Mouse (Mus musculus): ENCODE results near the gene Odf3. TPM values are rescaled to one million over a fixed set of nuclear protein-coding genes. Genes with fewer than 3 reads are reported as not detected.

The Odf3 gene
- polyA plus RNA-seq, 1 experiment from 2014 or later = not detected

DNA sequence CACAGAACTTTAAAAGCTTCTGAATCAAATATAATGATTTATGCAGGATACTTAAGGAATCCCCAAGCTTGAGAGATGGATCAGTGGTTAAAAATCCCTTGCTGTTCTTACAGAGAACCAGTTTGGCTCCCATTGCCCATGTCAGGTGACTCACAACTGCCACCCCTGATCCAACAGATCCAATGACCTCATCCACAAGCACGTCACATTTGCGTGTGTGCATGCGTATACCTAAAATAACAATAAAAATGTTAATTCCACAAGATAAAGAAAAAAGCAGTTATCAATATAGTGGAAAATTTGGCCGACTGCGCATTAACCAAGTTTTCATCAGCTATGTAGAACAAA is 26.3 kb upstream of the Odf3 start:
- H3K9ac ChIP-seq (replicated peaks; ENCODE audit: low read length) = no peak overlapping the region

DNA sequence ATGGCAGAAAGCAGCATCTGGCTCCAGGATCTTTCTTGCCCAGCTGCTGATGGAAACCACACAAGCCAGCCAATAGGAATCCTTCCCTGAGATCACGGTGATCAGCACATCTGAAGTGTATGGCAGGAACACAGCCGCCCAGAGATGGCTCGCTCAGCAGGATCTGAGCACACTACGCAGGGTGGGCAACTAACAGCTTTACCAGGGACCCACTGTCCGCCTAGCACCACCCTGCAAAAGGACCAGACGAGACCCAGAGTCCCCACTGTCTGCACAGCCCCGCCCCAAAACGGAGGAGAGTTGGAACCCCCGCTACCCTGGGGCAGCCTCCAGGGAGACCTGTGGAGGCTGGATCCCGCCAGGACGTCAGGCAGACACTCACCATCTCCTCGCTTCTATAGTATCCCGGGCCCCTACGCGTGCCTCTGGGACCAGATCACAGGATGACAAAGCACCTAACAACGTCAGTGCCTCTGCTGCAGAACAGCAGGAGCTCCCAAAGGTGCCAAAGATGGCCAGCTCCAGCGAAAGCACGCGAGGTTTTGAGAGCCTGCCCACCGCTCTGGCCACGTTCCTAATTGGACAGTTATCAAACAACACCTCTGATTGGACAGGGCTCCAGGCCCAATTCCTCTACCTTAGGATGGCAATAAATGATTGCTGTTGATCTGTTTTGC is 25.8 kb upstream of the Odf3 start, which contains the start of gene Zfp941:
Gene Zfp941 (minus strand): TSS at position 526 of the 677 bp plus-strand sequence.
- Histone ChIP-seq H3K4me1 (ENCODE audit: control insufficient read depth, insufficient read depth, low read length) (no peaks in the 10 kb centered on the region), H3K36me3 (replicated peaks; ENCODE audit: control insufficient read depth, insufficient read depth, low read depth, low read length) (no peaks in the 10 kb centered on the region), H3K4me3 (ENCODE audit: low read depth, low read length) (peak within 1 kb of the TSS; percentile 55), H3K9me3 (replicated peaks; ENCODE audit: control insufficient read depth, low read length) (no peaks in the 10 kb centered on the region), H3K9ac (replicated peaks; ENCODE audit: low read length) (peak within 1 kb of the TSS; percentile 67), H3K27ac (replicated peaks; ENCODE audit: low read depth, low read length) (no peak within 1 kb of the TSS), H3K27me3 (ENCODE audit: control insufficient read depth, insufficient read depth, low read length) (no peaks in the 10 kb centered on the region), H3K4me2 (ENCODE audit: low read depth, low read length) (peak within 1 kb of the TSS; percentile 72)
- DNase-seq (ENCODE audit: low spot score) (peak; percentile 77), ATAC-seq (replicated peaks; ENCODE audit: insufficient number of reproducible peaks, low FRiP score, low TSS enrichment, low read depth) (peak; percentile 91)
- WGBS = 1% methylated on average over 20 of the region's 21 CpGs

More for the DNA sequence above, 26.3 kb upstream of the Odf3 start:
- Histone ChIP-seq H3K4me3 (ENCODE audit: low read depth, low read length) (peak overlapping the region; percentile 55), H3K36me3 (replicated peaks; ENCODE audit: control insufficient read depth, insufficient read depth, low read depth, low read length) (no peaks in the 10 kb centered on the region), H3K4me1 (ENCODE audit: control insufficient read depth, insufficient read depth, low read length) (no peaks in the 10 kb centered on the region), H3K27ac (replicated peaks; ENCODE audit: low read depth, low read length) (no peak overlapping the region), H3K9me3 (replicated peaks; ENCODE audit: control insufficient read depth, low read length) (no peaks in the 10 kb centered on the region), H3K27me3 (ENCODE audit: control insufficient read depth, insufficient read depth, low read length) (no peaks in the 10 kb centered on the region), H3K4me2 (ENCODE audit: low read depth, low read length) (peak overlapping the region; percentile 72)
- WGBS = 50% methylated on average over 5 of the region's 5 CpGs
- DNase-seq (ENCODE audit: low spot score) (no peak), ATAC-seq (replicated peaks; ENCODE audit: insufficient number of reproducible peaks, low FRiP score, low TSS enrichment, low read depth) (no peak)

DNA sequence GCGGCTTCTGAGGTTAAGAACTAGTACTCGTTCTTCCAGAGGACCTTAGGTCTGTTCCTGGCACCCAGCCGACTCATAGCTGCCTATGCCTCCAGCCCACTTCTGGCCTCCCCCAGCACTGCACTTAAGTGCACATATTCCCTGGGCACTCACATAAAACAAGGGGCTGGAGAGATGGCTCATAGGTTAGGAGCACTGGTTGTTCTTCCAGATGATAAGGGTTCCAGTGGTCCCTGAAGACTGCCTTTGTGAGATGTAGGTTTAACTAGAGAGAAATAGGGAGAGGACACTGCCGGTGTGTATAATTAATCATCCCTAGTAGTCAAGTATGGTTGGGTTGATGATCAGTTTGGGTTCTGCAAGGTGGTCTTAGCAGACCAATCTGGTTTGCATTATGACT is 24.9 kb upstream of the Odf3 start:
- no peak overlapping the region for H3K9ac ChIP-seq (replicated peaks; ENCODE audit: low read length)
- DNase-seq (ENCODE audit: low spot score) (no peak), ATAC-seq (replicated peaks; ENCODE audit: insufficient number of reproducible peaks, low FRiP score, low TSS enrichment, low read depth) (no peak)
- no peaks in the 10 kb centered on the region for H3K9me3 ChIP-seq (replicated peaks; ENCODE audit: control insufficient read depth, low read length)
- no peaks in the 10 kb centered on the region for H3K4me1 ChIP-seq (ENCODE audit: control insufficient read depth, insufficient read depth, low read length)
- 86% methylated on average over 4 of the region's 4 CpGs for WGBS
- no peak overlapping the region for H3K4me3 ChIP-seq (ENCODE audit: low read depth, low read length)
- H3K4me2 ChIP-seq (ENCODE audit: low read depth, low read length) = no peak overlapping the region
- H3K36me3 ChIP-seq (replicated peaks; ENCODE audit: control insufficient read depth, insufficient read depth, low read depth, low read length) = no peaks in the 10 kb centered on the region
- H3K27me3 ChIP-seq (ENCODE audit: control insufficient read depth, insufficient read depth, low read length) = no peaks in the 10 kb centered on the region
- no peak overlapping the region for H3K27ac ChIP-seq (replicated peaks; ENCODE audit: low read depth, low read length)

DNA sequence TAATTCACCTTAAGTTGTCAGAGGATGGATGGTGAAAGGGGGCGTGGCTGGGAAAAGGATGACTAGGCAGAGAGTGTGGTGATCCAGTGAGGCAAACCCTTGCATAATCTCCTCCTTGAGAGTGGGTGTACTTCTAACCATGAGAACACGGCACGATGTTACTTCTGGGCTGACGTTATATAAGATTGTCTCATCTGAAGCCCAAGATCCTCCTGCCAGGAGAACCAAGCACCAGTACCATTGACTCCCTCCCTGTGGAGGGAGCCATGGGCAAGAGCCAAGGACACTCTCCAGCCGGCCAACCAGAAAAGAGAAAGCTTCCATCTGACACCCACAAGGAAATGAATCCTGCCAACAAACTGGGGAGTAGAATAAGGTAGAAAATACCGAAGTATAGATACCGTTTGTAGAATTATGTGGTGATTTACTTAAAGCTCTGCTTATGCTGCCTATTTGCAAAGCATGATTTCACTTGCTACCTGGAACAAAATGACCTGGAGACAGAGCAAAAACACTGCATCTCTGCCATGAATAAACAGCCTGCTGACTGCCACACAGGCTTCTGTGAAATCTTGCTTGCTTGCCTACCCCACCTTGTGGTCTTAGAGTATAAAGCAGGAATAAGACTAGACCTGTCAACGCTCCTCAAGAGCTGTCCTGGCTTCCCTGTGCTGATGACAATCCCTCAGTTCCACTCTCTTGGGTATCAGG is 19.3 kb upstream of the Odf3 start:
- no peak overlapping the region for H3K9ac ChIP-seq (replicated peaks; ENCODE audit: low read length)
- H3K4me2 ChIP-seq (ENCODE audit: low read depth, low read length) = no peak overlapping the region
- DNase-seq (ENCODE audit: low spot score) = peak; percentile 45
- H3K4me1 ChIP-seq (ENCODE audit: control insufficient read depth, insufficient read depth, low read length) = no peaks in the 10 kb centered on the region
- no peak overlapping the region for H3K4me3 ChIP-seq (ENCODE audit: low read depth, low read length)
- no peak overlapping the region for H3K27ac ChIP-seq (replicated peaks; ENCODE audit: low read depth, low read length)
- 38% methylated on average over 8 of the region's 8 CpGs for WGBS
- no peaks in the 10 kb centered on the region for H3K36me3 ChIP-seq (replicated peaks; ENCODE audit: control insufficient read depth, insufficient read depth, low read depth, low read length)
- no peaks in the 10 kb centered on the region for H3K9me3 ChIP-seq (replicated peaks; ENCODE audit: control insufficient read depth, low read length)
- ATAC-seq (replicated peaks; ENCODE audit: insufficient number of reproducible peaks, low FRiP score, low TSS enrichment, low read depth) = no peak
- H3K27me3 ChIP-seq (ENCODE audit: control insufficient read depth, insufficient read depth, low read length) = no peaks in the 10 kb centered on the region

DNA sequence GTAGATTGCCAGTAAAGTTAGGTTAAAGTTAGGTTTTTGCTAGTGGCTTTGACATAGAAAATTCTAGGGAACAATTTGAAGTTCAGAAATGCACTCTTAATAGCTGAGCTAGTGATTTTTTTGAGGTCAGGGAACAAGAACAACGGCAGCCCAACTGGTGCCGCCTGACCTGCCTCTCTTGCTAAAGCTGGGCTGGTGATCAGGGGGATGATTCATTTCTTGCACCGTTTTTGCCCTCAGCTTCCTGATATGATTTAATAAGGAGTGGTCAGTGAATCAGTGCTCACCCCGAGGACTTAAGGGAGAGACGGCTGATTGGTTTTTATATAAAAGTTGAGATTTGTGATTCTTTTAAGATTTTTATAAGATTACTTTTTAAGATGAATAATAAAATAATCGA is 16.2 kb upstream of the Odf3 start:
- Histone ChIP-seq H3K36me3 (replicated peaks; ENCODE audit: control insufficient read depth, insufficient read depth, low read depth, low read length) (no peaks in the 10 kb centered on the region), H3K4me1 (ENCODE audit: control insufficient read depth, insufficient read depth, low read length) (no peaks in the 10 kb centered on the region), H3K27ac (replicated peaks; ENCODE audit: low read depth, low read length) (no peak overlapping the region), H3K4me3 (ENCODE audit: low read depth, low read length) (no peak overlapping the region), H3K9me3 (replicated peaks; ENCODE audit: control insufficient read depth, low read length) (no peaks in the 10 kb centered on the region), H3K27me3 (ENCODE audit: control insufficient read depth, insufficient read depth, low read length) (no peaks in the 10 kb centered on the region), H3K4me2 (ENCODE audit: low read depth, low read length) (no peak overlapping the region), H3K9ac (replicated peaks; ENCODE audit: low read length) (no peak overlapping the region)
- ATAC-seq (replicated peaks; ENCODE audit: insufficient number of reproducible peaks, low FRiP score, low TSS enrichment, low read depth) = no peak
- DNase-seq (ENCODE audit: low spot score) = no peak
- whole genome bisulfite sequencing = 69% methylated on average over 6 of the region's 6 CpGs

DNA sequence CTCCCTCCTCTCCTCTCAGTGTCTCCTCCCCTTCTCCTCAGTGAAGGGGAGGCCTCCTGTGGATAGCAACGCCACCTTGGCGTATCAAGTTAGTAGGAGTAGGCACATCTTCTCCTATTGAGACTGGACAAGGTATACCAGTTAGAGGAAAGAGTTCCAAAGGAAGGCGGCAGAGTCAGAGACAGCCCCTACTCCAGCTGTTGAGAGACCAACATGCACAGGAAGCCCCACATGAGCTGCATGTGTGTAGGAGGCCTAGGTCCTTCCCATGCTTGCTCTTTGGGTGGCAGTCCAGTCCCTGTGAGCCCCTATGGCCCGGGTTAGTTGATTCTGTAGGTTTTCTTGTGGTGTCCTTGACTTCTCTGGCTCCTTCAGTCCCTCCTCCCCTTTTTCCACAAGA is 14.3 kb upstream of the Odf3 start:
- DNase-seq (ENCODE audit: low spot score) (no peak), ATAC-seq (replicated peaks; ENCODE audit: insufficient number of reproducible peaks, low FRiP score, low TSS enrichment, low read depth) (no peak)
- no peaks in the 10 kb centered on the region for H3K9me3 ChIP-seq (replicated peaks; ENCODE audit: control insufficient read depth, low read length)
- no peaks in the 10 kb centered on the region for H3K36me3 ChIP-seq (replicated peaks; ENCODE audit: control insufficient read depth, insufficient read depth, low read depth, low read length)
- no peak overlapping the region for H3K9ac ChIP-seq (replicated peaks; ENCODE audit: low read length)
- no peaks in the 10 kb centered on the region for H3K27me3 ChIP-seq (ENCODE audit: control insufficient read depth, insufficient read depth, low read length)
- no peak overlapping the region for H3K4me3 ChIP-seq (ENCODE audit: low read depth, low read length)
- H3K4me1 ChIP-seq (ENCODE audit: control insufficient read depth, insufficient read depth, low read length) = no peaks in the 10 kb centered on the region
- WGBS = 86% methylated on average over 4 of the region's 4 CpGs
- no peak overlapping the region for H3K27ac ChIP-seq (replicated peaks; ENCODE audit: low read depth, low read length)
- no peak overlapping the region for H3K4me2 ChIP-seq (ENCODE audit: low read depth, low read length)

DNA sequence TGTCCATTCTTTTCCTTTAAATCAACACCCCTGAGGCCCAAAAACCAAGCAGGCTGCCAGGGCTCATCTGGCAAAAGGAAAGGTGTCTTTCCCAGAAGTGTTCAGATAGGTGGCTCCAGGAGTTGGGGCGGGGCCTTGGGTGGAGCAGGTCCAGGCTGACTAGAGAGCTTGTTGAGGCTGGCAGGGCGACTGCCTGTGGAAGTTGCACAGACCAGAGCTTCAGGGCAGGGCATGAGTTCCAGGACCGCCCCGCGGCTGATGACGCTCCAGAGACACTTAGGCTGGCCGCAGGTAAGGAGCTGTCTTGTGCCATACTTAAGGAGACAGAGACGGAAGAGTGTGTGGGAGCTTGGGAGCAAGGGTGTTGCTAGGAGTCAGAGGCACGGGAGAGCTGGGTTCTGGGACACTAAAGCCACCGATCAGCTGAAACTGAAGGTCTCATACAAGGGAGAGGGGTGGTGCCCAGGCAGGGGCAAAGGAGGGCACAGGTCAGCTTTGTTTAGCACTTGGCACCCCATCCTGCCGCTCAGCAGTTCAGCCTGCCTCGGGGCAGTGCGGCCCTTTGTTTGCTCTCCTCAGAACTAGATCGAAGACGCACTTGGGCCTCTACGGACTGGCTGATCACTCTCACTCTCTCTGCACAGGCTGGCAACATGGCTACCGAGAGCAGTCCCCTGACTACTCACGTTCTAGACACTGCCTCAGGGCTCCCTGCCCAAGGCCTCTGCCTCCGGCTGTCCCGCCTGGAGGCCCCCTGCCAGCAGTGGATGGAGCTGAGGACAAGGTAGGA is 12.4 kb upstream of the Odf3 start, which contains the start of gene Urah:
Gene Urah (plus strand): TSS at position 51 of the 790 bp plus-strand sequence.
- 40% methylated on average over 20 of the region's 20 CpGs for WGBS
- DNase-seq (ENCODE audit: low spot score) = peak; percentile 8
- ATAC-seq (replicated peaks; ENCODE audit: insufficient number of reproducible peaks, low FRiP score, low TSS enrichment, low read depth) = no peak; the same call in 1 of the 2 replicates
- no peaks in the 10 kb centered on the region for H3K9me3 ChIP-seq (replicated peaks; ENCODE audit: control insufficient read depth, low read length)
- no peaks in the 10 kb centered on the region for H3K4me1 ChIP-seq (ENCODE audit: control insufficient read depth, insufficient read depth, low read length)
- no peaks in the 10 kb centered on the region for H3K36me3 ChIP-seq (replicated peaks; ENCODE audit: control insufficient read depth, insufficient read depth, low read depth, low read length)
- H3K4me2 ChIP-seq (ENCODE audit: low read depth, low read length) = no peak within 1 kb of the TSS
- H3K4me3 ChIP-seq (ENCODE audit: low read depth, low read length) = no peak within 1 kb of the TSS
- no peak within 1 kb of the TSS for H3K9ac ChIP-seq (replicated peaks; ENCODE audit: low read length)
- no peak within 1 kb of the TSS for H3K27ac ChIP-seq (replicated peaks; ENCODE audit: low read depth, low read length)
- no peaks in the 10 kb centered on the region for H3K27me3 ChIP-seq (ENCODE audit: control insufficient read depth, insufficient read depth, low read length)

DNA sequence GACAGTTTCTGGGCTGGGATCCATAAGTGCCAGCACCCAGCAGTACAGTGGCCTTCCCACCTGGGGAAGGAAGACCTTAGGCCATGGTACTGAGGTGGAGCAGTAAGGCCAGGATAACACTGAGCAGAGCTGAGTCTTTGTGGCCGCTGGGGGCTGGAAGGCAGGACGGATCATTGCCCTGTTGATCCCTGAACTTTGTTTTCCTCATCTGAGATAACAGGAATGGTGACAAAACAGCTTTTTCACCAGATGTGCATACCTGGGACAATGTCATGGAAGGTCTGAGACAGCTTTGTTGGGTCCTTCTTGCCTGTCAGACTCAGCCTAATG is 11.9 kb upstream of the Odf3 start:
- no peak overlapping the region for H3K27ac ChIP-seq (replicated peaks; ENCODE audit: low read depth, low read length)
- H3K9me3 ChIP-seq (replicated peaks; ENCODE audit: control insufficient read depth, low read length) = no peaks in the 10 kb centered on the region
- ATAC-seq (replicated peaks; ENCODE audit: insufficient number of reproducible peaks, low FRiP score, low TSS enrichment, low read depth) (no peak), DNase-seq (ENCODE audit: low spot score) (no peak)
- H3K36me3 ChIP-seq (replicated peaks; ENCODE audit: control insufficient read depth, insufficient read depth, low read depth, low read length) = no peaks in the 10 kb centered on the region
- no peaks in the 10 kb centered on the region for H3K27me3 ChIP-seq (ENCODE audit: control insufficient read depth, insufficient read depth, low read length)
- H3K4me2 ChIP-seq (ENCODE audit: low read depth, low read length) = no peak overlapping the region
- H3K4me1 ChIP-seq (ENCODE audit: control insufficient read depth, insufficient read depth, low read length) = no peaks in the 10 kb centered on the region
- WGBS = 75% methylated on average over 2 of the region's 2 CpGs
- H3K9ac ChIP-seq (replicated peaks; ENCODE audit: low read length) = no peak overlapping the region
- no peak overlapping the region for H3K4me3 ChIP-seq (ENCODE audit: low read depth, low read length)
